Mouse (Mus musculus): ENCODE data around the gene Itgav.

DNA sequence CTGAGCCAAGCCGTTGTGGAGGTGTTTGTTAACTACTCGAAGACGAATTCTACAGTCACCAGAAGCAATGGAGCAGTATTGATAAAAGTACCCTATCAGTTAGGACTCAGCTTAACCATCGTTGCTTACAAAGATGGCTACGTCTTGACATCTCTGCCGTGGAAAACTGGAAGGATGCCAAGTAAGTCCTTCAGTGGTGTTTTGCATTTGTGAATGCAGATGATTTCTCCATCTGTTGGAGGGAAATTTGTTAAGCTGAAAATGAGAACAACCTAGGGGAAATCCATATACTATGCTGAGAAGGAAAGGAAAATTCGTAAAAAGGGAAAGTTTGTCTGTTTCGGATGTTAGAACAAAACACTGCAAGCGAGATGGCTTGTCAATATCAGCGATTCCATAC lies 129.2 kb downstream of the Itgav start:
- no peak for TF ChIP-seq CTCF (IDR thresholded peaks at IDR 0.05; ENCODE audit: insufficient read depth, low read depth, low read length)
- TF ChIP-seq POLR2A (IDR thresholded peaks at IDR 0.05; ENCODE audit: insufficient read depth, low read depth, low read length): no peak

Measured in olfactory bulb, adult 2 months (tissue).